Mouse (Mus musculus): ENCODE measurements around the gene Ift27.

The Ift27 gene

DNA sequence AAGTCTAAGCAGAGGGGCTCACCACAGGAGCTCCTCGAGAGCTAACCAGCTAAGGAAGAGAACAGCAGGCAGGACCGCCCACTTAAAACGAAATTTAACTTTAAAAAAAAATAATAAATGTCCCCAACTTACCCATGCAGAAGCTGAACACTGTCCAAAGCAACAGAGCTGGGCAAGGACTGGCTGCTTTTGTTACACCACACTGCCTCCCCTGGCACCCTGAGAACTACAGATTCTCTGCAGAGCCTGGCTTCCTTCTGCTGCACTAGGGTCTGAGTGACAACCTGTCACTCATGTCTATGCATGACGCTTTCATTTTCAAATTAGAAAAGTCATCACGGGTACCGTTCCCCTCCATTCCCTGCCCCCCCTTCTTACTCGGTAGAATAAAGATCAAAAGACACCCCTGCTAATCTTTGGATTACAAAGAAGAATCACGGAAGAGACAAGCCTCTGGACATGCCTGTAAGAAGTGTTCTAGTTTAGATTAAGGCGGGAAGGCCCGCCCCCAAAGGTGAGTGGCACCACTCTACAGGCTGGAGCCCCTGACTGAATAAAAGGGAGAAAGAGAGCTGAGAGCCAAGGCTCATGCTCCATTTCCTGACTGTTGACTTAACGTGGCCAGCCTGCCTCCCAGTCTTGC is 1.5 kb downstream of the Ift27 start:
- no peak for DNase-seq (ENCODE audit: low read depth, low spot score)

DNA sequence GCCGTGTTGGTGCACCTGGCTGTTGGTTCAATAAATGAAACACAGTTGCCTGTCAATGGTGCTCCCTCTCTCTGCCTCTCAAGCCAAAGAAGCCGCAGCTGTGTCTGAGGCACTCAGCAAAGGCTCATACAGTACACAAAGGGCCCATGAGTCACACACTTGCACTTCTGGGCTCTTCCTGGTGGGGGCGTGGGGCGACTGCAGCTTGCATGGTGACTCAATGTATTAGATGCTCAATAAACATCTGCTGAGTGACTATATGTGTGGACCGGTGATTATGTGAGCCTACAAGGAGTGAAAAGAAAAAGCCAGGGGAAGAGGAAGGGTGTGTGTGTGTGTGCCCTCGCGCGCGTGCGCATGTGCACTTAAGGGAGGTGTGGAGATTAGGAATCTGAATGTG is 2.3 kb downstream of the Ift27 start:
- no peak for DNase-seq (ENCODE audit: low read depth, low spot score)

DNA sequence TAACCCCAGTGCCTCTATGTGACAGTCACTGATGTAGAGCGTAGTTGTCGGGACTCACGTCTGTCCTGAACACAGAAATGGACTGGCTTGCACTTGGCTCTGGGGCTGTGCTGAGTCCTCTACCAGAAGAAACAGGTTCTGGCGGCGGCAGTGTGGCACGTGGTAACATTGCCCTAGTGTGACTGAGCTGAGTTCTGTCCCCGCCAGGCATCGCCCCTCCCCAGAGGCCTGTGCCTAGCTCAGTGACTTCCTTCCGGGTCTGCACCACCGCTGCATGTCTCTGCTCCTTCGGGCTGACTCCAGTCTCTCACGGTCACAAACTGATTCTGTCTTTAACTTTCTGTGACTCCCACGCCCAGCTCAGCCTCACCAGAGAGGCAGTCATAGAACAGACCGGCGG is 3.2 kb downstream of the Ift27 start:
- DNase-seq (ENCODE audit: low read depth, low spot score), result no peak

DNA sequence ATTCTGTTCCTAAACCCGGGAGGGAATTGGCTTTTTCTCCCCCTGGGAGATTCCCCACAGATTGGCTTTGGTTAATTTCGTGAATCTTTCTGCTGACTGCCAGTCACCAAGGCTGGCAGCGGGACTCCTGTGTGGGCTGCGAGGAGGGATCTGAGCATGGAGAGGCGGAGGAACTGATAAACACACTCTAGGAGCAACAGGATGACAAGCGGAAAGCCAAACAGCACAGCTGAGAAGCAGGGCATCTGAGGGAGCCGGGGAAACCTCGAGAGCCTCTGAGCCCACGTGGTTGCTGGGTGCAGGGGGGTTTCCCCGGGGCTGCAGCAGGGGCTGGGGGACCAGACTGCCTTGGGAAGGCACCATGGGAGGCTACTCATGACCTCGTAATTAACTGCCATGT is 4.3 kb downstream of the Ift27 start:
- no peak for DNase-seq (ENCODE audit: low read depth, low spot score)

DNA sequence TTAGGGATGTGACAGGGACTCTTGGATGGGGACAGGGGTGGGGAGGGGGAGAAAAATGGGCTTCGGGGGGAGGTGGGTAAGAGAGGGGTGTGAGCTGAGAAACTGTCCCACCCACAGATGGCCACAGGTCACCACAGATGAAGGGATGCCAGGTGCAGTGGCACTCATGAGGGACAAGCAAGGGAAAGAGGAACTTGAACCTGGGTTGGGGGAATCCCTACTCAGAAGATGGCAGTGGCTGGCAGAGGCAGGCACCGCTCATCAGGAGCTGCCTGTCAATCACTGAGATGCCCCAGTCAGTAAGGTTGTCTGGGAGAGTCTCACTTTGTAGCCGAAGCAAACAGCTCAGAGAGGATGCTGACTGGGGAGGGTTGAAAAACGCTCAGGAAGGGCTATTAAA is 8.6 kb downstream of the Ift27 start:
- DNase-seq (ENCODE audit: low read depth, low spot score), result no peak

DNA sequence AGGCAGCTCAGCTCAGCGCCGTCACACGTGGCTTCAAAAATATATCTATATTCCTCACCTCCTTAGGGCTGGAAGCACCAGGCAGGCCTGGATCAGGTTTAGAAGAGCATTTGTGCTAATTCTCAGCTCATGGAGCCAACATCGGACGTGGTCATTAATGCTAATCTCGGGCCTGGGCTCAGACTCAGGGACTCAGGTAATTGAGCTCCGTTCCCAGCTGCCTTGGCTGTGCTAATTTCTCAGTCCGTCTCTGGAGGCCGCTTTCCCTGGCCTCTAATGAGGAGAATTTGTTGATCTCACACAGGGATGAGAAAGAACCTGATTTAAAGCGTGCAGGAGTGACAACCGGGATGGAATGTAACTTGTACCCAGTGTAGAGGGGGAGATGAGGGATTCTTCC is 9.4 kb downstream of the Ift27 start:
- DNase-seq (ENCODE audit: low read depth, low spot score), result no peak

DNA sequence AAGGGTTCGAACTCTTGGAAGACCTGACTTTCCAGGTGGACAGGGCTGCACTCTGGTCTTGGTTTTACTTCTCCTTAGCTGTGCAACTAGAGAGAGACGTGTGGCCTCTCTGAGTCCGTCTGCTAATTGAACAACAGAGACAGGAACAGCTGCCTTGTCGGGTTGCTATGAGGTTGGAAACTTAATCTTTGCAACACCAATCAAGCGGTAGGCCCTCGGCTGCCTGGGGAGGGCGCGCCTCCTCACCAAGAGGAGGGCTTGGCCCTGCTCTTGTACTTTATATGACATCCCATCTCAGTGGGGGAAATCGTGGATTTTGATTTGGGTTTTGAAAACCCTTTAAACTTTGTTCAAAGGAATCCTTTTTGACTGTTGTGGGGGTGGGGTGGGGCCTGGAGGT is 12.0 kb downstream of the Ift27 start:
- DNase-seq (ENCODE audit: low read depth, low spot score), result no peak

DNA sequence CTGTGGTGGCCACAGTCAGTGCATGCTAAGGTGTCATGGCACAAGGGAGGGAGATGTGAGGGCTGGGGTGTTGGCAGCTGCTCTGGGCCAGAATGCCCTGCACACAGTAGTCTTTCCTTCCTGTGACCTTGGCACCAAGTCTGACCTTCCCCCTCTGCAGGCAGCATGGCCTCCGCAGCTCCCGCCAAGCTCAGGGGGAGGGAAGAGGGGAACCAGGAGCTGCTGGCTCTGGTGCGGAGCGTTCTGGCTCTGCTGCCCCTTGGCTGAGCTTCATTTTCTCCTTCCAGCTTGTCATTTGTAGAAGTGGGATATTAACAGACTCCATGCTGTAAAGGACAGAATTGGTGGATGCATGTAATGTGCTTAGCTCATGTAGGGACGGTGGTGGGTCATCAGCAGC is 15.6 kb downstream of the Ift27 start:
- no peak for DNase-seq (ENCODE audit: low read depth, low spot score)

DNA sequence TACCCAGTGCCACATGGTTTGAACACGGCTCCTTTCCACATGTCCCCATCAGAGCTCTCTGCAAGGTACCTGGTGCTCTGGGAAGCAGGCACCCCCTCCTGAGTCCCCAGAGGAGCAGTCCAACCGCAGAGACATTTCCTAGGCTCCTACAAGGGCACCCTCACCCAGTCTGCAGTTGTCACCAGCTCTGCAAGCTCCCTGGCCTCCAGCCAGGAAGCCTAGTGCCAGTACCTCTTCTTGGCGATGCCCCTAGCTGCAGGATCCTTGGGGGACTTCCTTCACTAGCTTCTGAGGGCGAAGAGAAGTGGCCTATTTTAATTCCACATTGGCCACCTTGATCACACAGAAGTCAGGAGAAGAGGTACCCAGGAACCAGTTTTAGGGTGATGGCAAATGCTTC is 16.1 kb downstream of the Ift27 start:
- no peak for DNase-seq (ENCODE audit: low read depth, low spot score)

DNA sequence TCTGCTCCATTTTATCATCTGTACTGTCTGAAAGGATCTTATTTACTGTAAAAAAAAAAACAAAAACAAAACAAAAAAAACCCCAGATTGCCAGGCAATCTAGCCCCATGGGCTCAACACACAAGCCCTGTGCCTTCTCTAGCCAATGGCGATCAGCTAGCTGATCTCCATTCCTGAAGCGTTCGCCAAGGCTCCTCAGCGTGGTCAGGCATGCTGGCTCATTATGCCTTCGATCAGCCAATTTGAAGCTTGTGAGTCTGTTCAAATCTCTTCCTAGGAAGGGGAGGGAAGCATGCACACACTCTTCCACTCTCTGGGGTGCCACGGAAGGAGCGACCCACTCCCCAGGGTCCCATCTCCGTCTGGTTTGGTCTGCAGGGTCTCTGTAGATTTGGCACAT is 16.6 kb downstream of the Ift27 start:
- DNase-seq (ENCODE audit: low read depth, low spot score), result no peak

DNA sequence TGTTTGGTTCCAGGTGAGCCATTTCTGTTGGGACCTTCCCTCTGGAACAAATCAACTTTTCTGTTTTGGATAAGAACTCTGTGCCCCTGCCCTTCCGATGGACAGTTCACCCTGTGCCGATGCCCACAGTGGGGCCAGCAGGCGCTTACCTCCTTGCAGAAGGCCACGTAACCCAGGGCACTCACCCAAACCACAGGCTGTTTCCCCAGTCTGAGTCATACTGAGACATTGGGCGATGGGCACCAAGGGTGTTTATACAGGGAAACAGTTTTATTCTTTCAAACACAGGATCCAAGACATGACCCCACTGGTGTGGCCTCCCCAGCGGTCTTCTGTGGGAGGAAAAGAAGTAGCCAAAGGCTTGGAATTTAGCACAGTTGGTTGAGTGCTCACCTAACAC is 18.5 kb downstream of the Ift27 start:
- DNase-seq (ENCODE audit: low read depth, low spot score), result no peak

DNA sequence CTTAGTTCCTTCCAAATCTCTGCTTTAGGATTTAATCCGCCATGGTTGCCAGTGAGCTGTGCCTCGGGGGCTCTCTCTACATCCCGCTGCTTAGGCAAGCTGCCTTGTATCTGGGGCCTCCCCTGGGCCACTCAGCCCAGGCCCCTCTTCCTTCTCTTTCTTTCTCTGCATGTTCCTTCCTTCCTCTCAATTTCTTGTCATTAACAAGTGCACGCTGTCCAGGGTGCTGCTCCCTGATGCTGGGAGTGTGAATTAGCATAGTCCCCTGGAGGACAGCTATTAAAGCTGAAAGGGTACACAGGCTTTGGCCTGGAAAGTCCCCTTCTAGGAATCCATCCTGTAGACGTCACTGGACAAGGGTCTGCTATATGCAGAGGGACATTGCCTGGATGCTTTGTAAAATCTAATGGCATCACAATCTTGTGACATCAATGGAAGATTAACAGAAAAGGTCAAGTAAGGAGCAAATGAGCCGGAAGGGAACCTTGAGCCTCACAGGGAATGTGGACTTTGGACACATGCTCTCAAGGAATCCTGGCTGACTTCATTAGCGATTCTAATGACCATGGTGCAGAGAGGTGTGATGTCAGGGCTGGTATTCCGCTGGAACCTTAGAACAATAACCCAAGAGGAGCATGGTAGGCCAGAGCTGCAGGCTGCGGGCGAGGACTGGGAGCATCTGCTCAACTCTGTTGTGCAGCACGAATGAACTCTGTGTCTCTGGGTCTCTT is 20.7 kb downstream of the Ift27 start:
- DNase-seq (ENCODE audit: low read depth, low spot score), result peak; percentile 23

DNA sequence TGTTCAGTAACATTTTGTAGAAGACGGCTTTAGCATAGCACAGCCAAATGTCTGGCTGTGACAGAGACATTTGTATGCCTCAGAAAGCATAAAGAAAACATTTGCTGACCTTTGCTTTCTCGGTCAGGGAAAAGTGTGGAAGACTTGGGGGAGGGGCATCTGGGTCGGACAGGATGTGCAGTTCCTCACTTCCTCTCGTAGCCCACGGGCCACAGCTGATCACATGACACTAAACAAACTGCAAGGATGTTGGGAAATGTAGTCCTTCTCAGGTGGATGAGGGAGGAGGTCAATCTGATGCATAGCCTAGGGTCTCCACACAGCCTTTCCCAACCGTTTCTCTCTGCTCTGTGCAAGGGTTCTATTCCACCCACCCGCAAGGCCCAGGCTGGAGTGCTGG is 25.3 kb downstream of the Ift27 start:
- DNase-seq (ENCODE audit: low read depth, low spot score), result no peak

DNA sequence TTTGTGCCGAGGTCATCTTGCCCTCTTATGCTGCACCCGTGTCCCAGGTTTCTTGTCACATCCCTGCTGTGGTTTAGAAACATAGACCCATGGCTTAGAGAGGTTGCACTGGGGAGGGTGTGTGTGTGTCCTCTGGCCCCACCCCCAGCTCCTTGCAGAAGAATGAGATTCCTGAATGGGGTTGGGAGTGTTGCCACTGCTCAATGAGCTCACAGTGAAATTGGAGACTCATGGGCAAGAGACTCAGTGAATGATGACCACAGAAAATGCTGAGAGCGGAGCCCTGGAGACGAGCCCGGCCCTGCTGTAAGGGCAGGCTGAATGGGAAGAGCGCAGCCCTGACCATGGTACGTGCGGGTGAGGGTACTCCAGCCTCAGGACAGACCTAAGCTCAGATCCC is 33.7 kb downstream of the Ift27 start:
- DNase-seq (ENCODE audit: low read depth, low spot score), result no peak

DNA sequence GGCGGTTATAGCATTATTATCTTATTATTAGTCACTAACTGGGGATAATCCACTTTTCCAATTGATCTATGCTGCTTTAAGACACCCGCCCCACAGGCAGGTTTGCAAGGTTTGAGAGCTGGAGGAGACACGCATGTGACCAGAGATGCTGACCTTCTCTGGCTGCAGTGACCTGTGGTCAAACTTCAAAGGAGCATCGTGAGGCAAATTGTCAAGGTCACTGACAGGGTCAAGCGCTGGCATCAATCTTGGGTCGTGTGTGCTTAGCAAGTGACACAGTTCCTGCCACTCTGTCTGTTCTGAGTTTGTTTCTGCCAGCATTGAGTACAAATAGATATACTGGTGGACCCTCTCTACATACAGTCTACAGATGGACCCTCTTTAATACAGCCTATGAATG is 39.3 kb downstream of the Ift27 start:
- no peak for DNase-seq (ENCODE audit: low read depth, low spot score)

DNA sequence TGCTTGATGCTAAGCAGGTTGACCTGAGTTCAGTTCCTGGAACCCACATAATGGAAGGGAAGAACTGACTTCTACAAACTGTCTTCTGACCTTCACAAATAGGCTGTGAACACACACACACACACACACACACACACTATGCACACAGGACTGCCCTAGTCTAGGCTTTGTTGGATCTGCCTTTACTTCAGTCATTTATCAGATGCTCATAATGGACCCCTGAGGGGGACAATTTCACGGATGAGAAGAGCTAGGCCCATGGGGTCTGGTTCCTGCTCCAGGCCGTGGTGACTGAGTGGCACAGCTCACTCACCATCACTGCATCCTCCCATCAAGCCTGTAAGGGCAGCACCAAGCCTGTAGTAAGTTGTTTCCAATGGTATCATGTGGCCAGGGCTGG is 40.5 kb downstream of the Ift27 start:
- DNase-seq (ENCODE audit: low read depth, low spot score), result no peak

DNA sequence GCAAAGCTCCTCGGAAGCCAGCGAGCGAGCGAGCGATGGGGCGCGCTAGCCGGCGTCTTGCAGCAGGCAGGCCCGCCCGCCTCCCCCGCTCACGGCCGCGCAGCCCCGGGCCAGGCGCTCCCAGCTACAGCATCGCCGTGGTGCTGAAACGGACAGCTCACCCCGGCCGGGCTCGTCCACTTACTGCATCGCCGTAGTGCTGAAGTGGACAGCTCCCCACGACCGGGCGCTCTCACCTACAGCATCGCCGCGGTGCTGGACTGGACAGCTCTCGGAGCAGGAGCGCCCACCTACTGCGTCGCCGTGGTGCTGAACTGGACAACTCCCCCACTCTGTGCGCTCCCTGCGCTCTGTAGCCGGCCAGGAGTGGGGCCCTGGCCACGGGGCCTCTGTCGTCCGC is 54.2 kb downstream of the Ift27 start, which contains the start of gene Cacng2:
Gene Cacng2 (minus strand): TSS at position 325 of the 400 bp plus-strand sequence.
- DNase-seq (ENCODE audit: low read depth, low spot score), result peak; percentile 99

DNA sequence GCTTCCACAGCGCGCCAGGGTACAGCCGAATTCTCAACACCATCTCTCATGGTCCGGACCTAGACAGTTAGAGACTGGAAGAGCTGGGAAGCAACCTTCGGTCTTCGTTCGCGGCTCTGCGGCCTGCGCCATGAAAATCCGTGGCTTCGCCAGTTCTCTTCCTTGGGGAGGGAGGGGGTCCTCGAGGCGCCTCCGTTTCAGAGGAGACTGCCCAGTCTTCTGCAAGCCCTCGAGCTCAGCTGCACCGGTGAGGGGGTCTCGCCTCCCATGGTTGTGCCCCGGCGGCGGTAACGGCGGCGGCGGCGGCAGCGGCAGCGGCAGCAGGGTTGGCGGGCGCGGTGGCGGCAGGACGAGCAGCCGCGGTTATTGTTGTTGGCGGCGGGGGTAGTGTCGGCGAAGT is 54.7 kb downstream of the Ift27 start:
- no peak for DNase-seq (ENCODE audit: low read depth, low spot score)

DNA sequence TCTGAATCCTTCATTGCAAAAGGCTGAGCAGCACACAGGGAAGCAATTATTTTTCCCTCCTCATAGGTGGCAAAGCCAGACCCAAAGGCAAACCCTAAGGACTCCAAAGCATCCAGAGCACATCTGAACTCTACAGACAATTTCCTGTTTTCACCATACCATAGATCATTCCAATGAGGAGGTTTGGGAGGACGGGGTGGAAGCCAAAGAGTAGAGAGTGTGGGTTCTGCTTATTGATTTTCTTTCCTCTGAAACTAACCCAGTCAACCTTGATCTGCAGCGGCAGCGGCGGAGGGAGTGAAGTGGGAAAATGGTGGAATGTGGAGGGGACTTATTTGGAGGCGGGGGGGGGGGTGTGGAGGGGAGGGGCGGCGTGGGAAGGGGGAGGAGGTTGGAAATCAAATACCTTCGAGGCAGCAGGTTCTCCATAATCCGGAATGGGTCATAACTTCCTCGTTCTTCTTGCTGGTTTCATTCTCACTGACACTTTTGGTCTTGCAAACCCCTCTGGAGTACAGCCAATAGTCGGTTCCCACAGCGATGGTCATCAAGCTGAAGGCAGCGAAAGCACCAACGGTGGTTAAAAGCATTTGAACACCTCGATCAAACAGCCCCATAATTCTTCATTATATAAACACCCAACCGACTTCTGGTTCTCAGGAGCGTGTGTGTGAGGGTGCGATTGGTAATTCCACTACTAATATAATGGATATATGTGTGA is 55.5 kb downstream of the Ift27 start:
- no peak for DNase-seq (ENCODE audit: low read depth, low spot score)

DNA sequence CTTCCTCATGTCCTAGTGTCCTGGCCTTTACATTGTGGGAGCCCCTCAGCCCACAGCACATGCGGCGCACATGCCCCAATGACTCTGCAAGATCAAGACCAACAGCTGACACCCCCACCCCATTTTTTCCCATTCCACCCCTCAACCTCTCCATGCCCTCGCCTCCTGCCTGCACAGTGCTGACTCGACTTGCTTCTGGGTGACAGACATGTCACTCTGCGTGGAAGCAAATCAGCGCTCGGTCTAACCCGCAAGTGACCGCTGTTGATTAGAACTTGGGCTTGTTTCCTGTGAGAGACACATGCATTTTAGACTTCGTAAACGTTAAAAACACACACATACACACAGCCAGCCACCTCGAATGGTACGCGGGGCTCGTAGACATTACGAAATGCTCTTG is 56.2 kb downstream of the Ift27 start:
- DNase-seq (ENCODE audit: low read depth, low spot score), result no peak

DNA sequence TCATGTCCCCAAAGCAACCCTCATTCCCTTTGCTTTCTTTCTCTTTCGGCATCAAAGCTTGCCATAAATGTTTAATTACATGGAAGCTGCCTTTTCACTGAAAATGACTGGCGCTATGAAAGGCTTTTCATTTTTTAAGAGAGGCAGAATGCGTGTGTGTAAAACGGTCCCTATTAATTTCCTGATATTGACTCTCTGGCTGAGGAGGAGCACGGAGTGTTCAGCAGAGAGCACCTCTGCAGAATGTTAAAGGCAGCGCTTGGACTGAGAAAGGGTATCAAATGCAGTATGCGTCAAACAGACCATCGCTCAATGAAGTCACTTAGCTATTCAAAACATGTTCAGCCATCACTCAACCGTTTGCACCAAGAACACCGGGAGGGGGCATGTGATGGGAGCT is 57.0 kb downstream of the Ift27 start:
- DNase-seq (ENCODE audit: low read depth, low spot score), result no peak

DNA sequence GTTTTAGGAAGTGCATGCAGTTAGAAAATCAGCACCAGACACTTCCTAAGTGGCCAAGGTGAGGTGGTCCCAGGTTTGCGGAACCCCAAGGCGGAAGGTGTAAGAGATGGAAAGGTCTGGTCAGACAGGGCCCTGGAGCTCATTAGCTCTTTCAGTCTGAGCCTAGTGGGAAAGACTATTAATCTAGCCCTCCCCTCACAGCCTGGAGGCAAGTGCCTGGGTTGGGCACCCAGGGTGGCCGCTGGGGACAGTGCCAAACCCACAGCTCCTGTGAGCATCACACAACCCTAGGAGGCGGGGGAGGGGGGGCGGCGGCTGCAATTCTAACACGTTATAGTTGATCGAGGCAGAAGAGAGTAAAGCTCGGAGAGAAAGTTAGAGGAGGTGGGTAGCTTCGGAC is 57.7 kb downstream of the Ift27 start:
- no peak for DNase-seq (ENCODE audit: low read depth, low spot score)
